Mouse (Mus musculus) mammary gland, adult 2 months (tissue): ENCODE measurements around the gene Trim31. TPM values are rescaled to one million over a fixed set of nuclear protein-coding genes. Genes with fewer than 3 reads are reported as not detected.

ENCODE experiments used
- polyA plus RNA-seq: library from polyadenylated mRNA; depleted of rRNA; stranded (reverse); fragments of >200 nt; gene quantifications from 2 replicates; pipeline ENCODE4 v1.2.3, GENCODE M21; 2012; ENCODE audit warnings: low replicate concordance; rRNA removed

Trim31 gene
- polyA plus RNA-seq = not detected in 2 replicates

DNA sequence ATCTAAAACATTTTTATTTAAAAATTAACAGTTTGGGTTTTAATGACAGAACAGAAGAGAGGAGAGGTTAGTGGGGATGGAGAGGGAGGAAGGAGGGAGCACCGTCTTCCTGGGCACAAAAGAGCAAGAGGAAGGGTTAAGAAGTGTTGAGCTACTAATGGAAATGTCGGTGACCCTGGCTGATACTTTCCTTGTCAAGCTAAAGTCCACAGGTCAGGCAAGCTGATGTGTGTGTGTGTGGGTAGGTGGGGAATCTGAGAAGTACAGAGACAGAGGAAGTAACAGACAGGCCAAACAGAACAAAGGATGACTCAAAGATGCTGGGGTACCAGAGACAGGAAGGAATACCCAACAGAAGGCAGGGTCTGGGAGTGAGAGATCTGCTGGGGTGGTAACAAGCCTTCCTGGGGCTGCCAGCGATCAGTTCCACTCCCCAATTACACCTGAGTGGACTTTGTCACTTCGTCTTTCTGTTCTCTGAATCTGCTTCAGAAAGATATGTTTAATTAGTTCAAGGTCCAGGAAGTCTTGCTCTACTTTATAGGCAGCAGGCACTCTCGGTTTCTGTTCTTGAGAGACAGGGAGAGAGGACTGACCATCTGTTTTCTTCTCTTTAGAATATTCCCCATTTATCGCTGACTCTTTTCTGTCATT is at the start of gene Trim31:
Gene Trim31, plus strand, starts transcription at position 567 of the 654 bp plus-strand sequence.

DNA sequence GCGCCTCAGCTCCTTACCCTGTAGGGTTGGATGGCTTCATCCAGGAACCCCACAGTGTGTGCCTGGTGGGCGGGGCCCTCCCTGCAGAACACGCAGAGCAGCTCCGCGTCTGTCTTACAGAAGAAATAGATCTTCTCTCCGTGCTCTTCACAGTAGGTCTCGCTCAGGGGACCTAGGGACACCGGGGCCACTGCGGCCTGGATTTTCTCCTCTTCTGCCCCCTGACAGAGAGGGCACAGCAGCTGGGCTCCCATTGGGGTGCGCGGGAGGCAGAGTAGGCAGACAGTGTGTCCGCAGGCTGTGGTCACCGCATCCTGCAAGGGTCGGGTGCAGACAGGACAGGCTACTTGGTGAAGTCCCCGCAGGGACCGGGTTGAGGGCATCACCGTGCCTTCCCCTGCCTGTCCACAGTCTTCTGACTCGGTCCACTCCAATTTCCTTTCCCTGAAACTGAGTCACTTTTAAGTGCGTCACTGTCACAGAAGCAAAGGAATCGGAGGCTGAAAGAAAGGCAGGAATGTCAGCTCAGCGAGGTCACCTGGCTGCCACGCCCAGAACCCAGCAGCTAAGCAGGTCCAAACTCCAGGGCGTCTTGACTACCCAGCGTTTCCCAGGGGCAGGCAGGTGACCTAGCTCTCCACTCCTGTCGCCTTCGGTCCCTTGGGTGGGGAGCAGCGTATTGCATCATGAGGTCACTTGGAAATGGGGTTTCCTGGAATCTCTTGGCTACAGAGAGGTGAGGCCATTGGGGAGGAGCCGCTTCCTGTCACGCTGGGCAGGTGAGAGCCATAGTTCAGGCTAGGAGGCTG is 31.0 kb upstream of the Trim31 start, which contains the start of gene Trim15:
Gene Trim15, minus strand, starts transcription at position 492 of the 809 bp plus-strand sequence.

DNA sequence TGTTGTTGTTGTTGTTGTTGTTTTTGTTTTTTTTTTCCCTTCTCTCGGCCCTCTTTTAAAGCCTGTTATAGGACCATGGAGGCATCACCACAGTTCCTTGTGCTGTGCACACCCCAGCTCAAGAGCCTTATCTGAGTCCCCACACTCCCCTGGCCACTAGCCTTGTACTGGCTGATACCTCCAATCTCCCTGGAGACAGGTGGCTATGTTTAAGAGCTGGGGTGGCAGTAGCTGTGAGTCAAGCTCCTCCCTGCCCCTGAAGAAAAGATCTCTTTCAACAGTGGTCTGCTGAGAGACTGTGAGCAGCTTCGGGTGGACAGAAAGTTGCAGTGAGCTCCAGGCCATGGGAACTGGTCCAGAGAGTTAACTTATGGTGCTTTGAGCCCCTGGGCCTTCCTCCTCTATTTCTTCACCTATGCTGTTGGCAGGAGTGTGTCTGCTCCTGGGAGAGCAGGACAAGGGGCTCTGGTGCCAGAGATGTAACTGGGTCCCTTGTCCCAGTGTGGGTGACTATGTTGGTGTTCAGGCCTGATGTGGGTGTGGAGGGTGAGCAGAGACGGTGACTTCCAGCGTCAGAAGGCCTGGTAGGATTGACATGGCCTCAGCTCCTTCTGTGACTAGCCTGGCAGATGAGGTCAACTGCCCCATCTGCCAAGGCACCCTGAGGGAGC is 28.5 kb upstream of the Trim31 start, which contains the start of gene Trim10:
Gene Trim10, plus strand, starts transcription at position 291 of the 671 bp plus-strand sequence.

DNA sequence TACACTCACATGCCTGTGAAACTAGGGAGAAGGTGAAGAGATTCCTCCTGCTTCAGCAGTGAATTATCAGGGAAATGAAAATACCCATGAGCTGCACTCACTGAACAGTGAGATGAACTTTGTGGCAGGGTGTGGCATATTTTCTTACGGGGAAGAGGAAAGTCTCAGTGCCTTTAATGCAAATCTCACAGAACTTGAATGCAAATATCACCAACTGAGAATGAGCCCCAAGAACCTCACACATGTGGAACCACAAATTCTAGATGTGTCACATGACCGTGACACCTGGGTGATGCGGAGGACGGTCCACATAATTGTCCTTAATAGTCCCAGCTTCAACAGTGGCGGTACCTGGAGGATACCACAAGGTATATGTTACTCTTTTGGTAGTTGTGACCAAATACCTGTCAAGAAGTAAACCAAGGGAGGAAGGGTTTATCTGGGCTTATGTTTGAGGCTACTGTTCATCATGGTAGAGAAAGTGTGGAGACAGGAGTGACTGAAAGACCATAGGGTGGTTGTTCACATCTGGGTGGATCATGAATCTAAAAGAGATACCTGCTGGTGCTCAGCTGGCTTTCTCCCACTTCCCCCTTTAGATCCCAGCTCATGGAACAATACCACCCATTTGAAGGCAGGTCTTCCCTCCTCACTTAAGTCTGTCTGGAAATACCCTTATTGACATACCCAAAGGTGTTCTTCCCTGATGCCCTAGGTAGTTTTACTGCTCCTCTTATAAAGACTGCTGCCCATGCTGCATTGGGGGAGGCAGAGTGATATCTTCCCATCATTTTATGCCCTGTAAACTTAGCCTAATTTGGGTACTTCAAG is 7.6 kb upstream of the Trim31 start, which contains the start of gene Trim40:
Gene Trim40, minus strand, starts transcription at position 51 of the 831 bp plus-strand sequence.

DNA sequence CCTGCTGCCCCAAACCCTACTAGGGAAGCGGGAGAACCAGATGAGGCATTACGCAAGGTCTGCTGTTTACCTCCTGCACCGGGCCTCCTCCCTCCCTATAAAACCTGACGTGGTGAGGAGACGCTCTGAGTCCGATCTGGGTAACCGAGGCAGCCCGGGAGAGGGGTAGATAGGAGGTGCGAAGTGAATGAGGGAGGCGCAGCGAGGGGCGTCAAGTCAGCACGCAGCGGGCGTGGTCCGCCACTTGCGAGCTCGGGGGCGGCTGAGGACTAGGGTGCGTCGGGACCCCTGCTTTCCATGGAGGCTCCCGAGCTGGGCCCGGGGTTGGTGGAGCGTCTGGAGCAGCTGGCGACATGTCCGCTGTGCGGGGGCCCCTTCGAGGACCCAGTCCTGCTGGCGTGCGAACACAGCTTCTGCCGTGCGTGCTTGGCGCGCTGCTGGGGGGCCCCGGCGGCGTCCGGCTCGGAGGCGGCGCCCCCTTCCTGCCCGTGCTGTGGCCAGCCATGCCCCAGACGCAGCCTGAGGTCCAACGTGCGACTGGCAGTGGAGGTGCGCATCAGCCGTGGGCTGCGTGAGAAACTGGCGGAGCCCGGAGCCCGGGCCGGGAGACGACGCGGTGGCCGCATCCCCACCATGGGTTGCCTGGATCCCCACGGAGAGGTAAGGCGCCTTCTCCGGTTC is 45.0 kb downstream of the Trim31 start, which contains the start of gene Rnf39:
Gene Rnf39, plus strand, starts transcription at position 128 of the 681 bp plus-strand sequence.

DNA sequence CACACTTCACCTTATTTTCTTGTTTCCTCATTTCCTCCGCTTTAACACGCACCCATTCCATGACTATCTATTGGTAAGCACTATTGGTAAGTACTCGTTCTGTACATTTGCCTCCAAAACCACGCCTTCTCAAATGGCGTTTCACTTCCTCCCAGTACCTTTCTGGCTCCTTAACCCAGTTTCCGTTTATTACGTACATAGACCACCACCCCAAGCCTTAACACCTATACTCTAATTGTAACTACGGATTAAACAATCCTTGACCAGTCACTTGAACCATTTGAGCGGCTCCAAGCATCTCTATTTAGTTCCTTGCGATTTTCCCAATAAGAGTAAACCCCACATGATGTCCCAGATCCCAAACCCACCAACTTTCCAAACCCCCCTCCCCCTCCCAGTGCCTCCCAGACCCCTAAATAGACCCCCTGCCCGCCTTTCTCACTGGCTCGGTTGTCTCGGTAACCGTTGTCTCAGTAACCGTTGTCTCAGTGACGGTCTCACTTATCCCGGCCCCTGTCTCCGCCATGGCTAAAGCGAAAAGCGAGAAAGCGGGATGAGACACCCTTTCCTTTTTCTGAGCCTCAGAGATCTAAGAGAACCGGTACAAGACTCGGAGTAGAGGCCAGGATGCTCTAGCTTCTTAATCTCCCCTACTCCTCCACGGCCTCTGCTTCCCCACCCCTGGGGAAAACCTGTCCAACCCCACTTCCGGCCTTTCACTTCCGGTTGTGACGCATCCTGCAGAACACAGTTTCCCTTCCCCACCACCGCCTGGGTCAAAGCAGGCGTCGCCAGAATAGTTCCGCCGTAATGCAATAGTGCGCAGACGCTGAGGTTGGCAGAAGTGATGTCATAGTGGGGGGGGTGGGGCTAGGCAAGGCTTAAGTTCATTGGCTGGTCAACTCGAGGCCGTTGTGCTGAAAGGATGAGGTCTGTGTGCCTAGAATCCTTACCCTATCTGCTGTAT is 53.3 kb downstream of the Trim31 start, which contains the start of gene Ppp1r11:
Gene Ppp1r11, minus strand, starts transcription at position 761 of the 967 bp plus-strand sequence.

DNA sequence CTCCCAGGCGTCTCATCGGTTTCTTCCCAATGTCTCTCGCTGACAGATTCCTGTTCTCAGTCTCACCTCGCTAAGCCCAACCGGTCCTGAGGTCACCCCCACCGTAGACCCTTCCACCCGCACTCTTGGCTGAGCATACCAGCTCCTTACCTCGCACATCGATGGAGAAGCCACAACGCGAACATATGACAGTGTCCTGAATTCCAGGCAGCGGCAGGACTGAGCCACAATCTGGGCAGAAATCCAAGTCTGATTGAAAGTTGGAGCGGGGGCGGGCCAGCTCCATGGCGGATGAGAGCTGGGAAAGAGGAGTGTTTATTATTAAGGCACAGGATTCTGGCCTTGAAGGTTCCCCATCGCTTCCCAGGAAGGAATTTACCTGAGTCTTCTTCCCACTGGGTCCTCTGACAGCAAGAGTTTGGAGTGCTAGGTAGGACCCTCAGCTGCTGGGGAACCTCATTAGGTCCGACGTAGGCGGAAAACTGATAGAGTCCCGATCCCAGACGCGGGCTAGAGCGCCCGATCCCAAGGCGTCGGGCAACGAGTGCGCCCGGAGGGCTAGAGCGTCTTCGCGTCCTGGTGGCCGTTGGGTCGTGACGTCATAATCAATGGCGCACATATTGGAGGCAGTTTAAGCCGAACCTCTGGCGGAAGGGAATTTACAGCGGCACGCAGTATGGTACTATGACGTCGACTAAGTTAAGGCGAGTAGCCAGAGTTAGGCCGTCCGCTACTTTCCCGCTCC is 60.3 kb downstream of the Trim31 start, which contains the start of the genes Znrd1 and Znrd1as:
Gene Znrd1, minus strand, starts transcription at position 561 of the 745 bp plus-strand sequence.
Gene Znrd1as, plus strand, starts transcription at position 594 of the 745 bp plus-strand sequence.

Other genes with a start within 250 kb of the Trim31 start
- gene H2-M1, start 225.9 kb upstream of the Trim31 start, polyA plus RNA-seq = not detected in 2 replicates
- not detected in 2 replicates for gene H2-M10.5, start 125.2 kb upstream of the Trim31 start, polyA plus RNA-seq
- gene H2-M10.6, start 85.9 kb upstream of the Trim31 start, polyA plus RNA-seq = not detected in 2 replicates
- gene Trim26, start 61.0 kb upstream of the Trim31 start, polyA plus RNA-seq = 40.7 and 59.8 TPM in 2 replicates
- gene Trim15, start 30.9 kb upstream of the Trim31 start, polyA plus RNA-seq = not detected in 2 replicates
- gene Trim10, start 28.5 kb upstream of the Trim31 start, polyA plus RNA-seq = not detected in 2 replicates
- gene Trim40, start 8.0 kb upstream of the Trim31 start, polyA plus RNA-seq = 0.07 TPM in 1 of 2 replicates, not detected in the other
- 5.6 and 7.9 TPM in 2 replicates for gene Rnf39, start 44.8 kb downstream of the Trim31 start, polyA plus RNA-seq
- 36.0 and 37.2 TPM in 2 replicates for gene Ppp1r11, start 53.6 kb downstream of the Trim31 start, polyA plus RNA-seq
- gene Znrd1, start 60.4 kb downstream of the Trim31 start, polyA plus RNA-seq = 19.6 and 23.2 TPM in 2 replicates
- 0.75 and 3.1 TPM in 2 replicates for gene Znrd1as, start 60.5 kb downstream of the Trim31 start, polyA plus RNA-seq
- gene 2410137M14Rik, start 83.1 kb downstream of the Trim31 start, polyA plus RNA-seq = not detected in 2 replicates
- 0.14 and 0.27 TPM in 2 replicates for gene H2-M5, start 91.4 kb downstream of the Trim31 start, polyA plus RNA-seq
- gene Zfp57, start 103.0 kb downstream of the Trim31 start, polyA plus RNA-seq = 1.8 and 3.7 TPM in 2 replicates
- 0.06 TPM in 1 of 2 replicates, not detected in the other for gene Mog, start 125.3 kb downstream of the Trim31 start, polyA plus RNA-seq
- 29.6 and 40.7 TPM in 2 replicates for gene Gabbr1, start 147.8 kb downstream of the Trim31 start, polyA plus RNA-seq
- gene Olfr90, start 190.4 kb downstream of the Trim31 start, polyA plus RNA-seq = not detected in 2 replicates
- not detected in 2 replicates for gene Olfr91, start 200.2 kb downstream of the Trim31 start, polyA plus RNA-seq
- not detected in 2 replicates for gene Olfr92, start 222.0 kb downstream of the Trim31 start, polyA plus RNA-seq